Mouse (Mus musculus) stomach, embryonic 15.5 days (tissue): ENCODE measurements around the gene Vmn1r54. TPM values are rescaled to one million over a fixed set of nuclear protein-coding genes. Genes with fewer than 3 reads are reported as not detected.

Experiments used
- ATAC-seq: fragments of 200-750 bp; cut with Nextera tagmentation; 2 replicates; pipeline ENCODE4 v1.8.0; 2017; ENCODE audit warnings: low read depth, moderate number of reproducible peaks, moderate TSS enrichment; ENCODE audit not compliant: insufficient read depth, low FRiP score
- H3K27ac ChIP-seq: fragments of 300-500 bp; sonication (generic); 2 replicates; pipeline ENCODE4 v1.5.1; 2015; ENCODE audit warnings: mild to moderate bottlenecking, inconsistent platforms
- H3K27me3 ChIP-seq: fragments of 300-500 bp; sonication (generic); replicated peaks from 2 replicates; pipeline ENCODE4 v1.6.1; 2015; ENCODE audit warnings: inconsistent platforms
- H3K36me3 ChIP-seq: fragments of 300-500 bp; sonication (generic); 2 replicates; pipeline ENCODE4 v1.6.1; 2015; ENCODE audit warnings: inconsistent platforms
- H3K4me1 ChIP-seq: fragments of 300-500 bp; sonication (generic); 2 replicates; pipeline ENCODE4 v1.6.1; 2015; ENCODE audit warnings: inconsistent platforms
- H3K4me2 ChIP-seq: fragments of 300-500 bp; sonication (generic); 2 replicates; pipeline ENCODE4 v1.6.1; 2015; ENCODE audit warnings: mild to moderate bottlenecking, inconsistent platforms
- H3K4me3 ChIP-seq: fragments of 300-500 bp; sonication (generic); replicated peaks from 2 replicates; pipeline ENCODE4 v1.5.1; 2015; ENCODE audit warnings: inconsistent platforms
- H3K9ac ChIP-seq: fragments of 300-500 bp; sonication (generic); 2 replicates; pipeline ENCODE4 v1.6.1; 2015; ENCODE audit warnings: inconsistent platforms
- H3K9me3 ChIP-seq: fragments of 300-500 bp; sonication (generic); 2 replicates; pipeline ENCODE4 v1.6.1; 2016; ENCODE audit warnings: inconsistent platforms
- WGBS: fragments of 180-500 bp; shearing (Covaris S2); methylation state at CpG from one replicate; pipeline ENCODE4 v1.1.7; 2015; 5-methylcytosine and 5-hydroxymethylcytosine counted together
- polyA plus RNA-seq: library from polyadenylated mRNA; unstranded; fragments of >200 nt; fragmentation: Nextera tagmentation; extraction: Ambion mirVana; gene quantifications from 2 replicates; pipeline ENCODE4 v1.2.1, GENCODE M21; 2015

Gene Vmn1r54
- polyA plus RNA-seq, 1 experiment from 2014 or later: not detected

GRCm38 (mm10) chr6:90317510-90318258 lies 71.6 kb downstream of the Vmn1r54 start:
- WGBS: 83% methylated on average over 2 of the region's 2 CpGs
- Histone ChIP-seq H3K36me3 (no peaks in the 10 kb centered on the region), H3K9ac (no peak overlapping the region), H3K4me3 (no peak overlapping the region), H3K27me3 (no peaks in the 10 kb centered on the region), H3K4me1 (no peaks in the 10 kb centered on the region), H3K27ac (no peak overlapping the region), H3K4me2 (no peak overlapping the region), H3K9me3 (no peaks in the 10 kb centered on the region)
- ATAC-seq: no peak

DNA sequence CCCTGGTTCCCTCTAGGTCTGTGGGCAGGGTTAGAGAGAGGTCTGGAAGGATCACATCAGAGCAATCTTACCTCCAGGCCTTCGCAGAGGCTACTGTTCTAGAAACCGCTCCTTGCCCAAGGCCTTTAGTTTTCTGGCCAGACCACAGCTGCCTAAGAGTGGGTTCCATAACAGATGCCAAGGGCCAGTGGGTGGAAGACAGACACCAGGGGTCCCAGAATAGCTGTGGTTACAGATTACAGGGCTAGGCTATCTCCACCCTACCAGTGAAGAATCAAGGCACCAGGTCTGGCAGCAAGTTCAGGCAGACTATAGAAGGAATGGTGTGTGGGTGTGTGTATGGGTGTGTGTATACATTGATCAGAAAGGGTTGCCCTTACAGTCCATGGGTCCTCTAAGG lies 72.9 kb downstream of the Vmn1r54 start:
- H3K4me2 ChIP-seq: no peak overlapping the region
- H3K27ac ChIP-seq: no peak overlapping the region
- H3K27me3 ChIP-seq: no peaks in the 10 kb centered on the region
- 94% methylated on average over 2 of the region's 2 CpGs for WGBS
- no peak for ATAC-seq
- no peaks in the 10 kb centered on the region for H3K4me1 ChIP-seq
- no peaks in the 10 kb centered on the region for H3K36me3 ChIP-seq
- H3K9ac ChIP-seq: no peak overlapping the region
- H3K9me3 ChIP-seq: no peaks in the 10 kb centered on the region
- no peak overlapping the region for H3K4me3 ChIP-seq

DNA sequence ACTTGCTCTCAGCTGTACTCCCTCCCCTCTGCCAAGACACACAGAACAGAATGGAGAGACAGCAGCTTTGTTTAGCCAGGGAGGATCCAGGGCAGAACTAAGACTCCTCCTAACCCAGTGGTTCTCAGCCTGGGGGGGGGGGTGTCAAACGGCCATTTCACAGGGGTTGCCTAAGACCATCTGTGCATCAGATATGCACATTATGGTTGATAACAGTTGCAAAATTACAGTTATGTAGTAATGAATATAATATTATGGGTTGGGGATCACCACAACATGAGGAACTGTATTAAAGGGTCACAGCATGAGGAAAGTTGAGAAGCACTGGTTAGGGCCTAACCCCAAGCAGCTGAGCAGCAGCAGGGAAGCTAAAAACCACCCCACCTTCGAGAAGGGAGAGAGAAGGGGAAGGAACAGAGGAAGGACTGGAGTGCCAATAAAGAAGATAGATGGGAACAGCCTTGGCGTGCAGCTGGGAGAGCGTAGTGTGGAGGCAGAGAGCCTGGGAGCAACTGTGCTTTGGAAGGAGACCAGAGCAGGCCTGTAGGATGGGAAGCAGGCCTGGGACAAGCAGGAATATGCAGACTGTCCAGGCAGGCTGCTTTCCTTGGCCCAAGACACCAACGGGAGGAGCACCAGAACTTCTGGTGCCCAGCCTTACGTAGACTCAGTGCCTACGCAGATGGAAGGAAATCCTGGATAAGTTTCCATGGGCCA lies 73.5 kb downstream of the Vmn1r54 start:
- H3K4me3 ChIP-seq: no peak overlapping the region
- WGBS: 60% methylated on average over 7 of the region's 7 CpGs
- no peak for ATAC-seq

DNA sequence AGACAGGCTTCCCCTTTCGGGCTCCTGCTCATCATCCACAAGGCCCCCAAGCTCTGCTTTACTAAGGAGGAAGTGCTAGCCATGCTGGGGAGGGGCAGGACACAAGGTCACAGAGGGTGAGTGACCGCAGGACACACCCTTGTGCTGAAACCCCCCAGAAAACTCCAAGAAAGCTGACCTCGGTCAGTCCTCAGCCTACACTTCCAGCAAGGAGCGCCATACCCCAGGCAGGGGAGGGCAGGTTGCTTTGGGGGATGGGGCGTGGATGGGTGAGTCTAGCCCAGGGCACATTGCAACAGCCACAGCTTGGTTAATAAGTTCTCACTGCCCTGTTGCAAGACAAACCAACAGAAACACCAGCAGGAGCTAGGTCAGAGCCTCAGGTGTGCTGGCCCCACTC lies 74.3 kb downstream of the Vmn1r54 start:
- no peak for ATAC-seq
- Histone ChIP-seq H3K27me3 (no peaks in the 10 kb centered on the region; the same call in 1 of the 2 replicates), H3K4me3 (no peak overlapping the region), H3K4me1 (peaks cover 5% of the 10 kb centered on the region; the same call in 1 of the 2 replicates), H3K9ac (no peak overlapping the region), H3K4me2 (no peak overlapping the region), H3K27ac (no peak overlapping the region), H3K36me3 (no peaks in the 10 kb centered on the region), H3K9me3 (no peaks in the 10 kb centered on the region)
- WGBS: 70% methylated on average over 5 of the region's 5 CpGs

More for the DNA sequence above, 73.5 kb downstream of the Vmn1r54 start:
- no peak overlapping the region for H3K9ac ChIP-seq
- no peaks in the 10 kb centered on the region for H3K9me3 ChIP-seq
- no peaks in the 10 kb centered on the region for H3K4me1 ChIP-seq
- no peak overlapping the region for H3K27ac ChIP-seq
- H3K36me3 ChIP-seq: no peaks in the 10 kb centered on the region
- H3K4me2 ChIP-seq: no peak overlapping the region
- H3K27me3 ChIP-seq: no peaks in the 10 kb centered on the region

Other genes with a start within 250 kb of the Vmn1r54 start
- gene Vmn1r47, start 230.2 kb upstream of the Vmn1r54 start, polyA plus RNA-seq: not detected in 2 replicates
- not detected in 2 replicates for gene Vmn1r48, start 209.5 kb upstream of the Vmn1r54 start, polyA plus RNA-seq
- not detected in 2 replicates for gene Vmn1r49, start 167.8 kb upstream of the Vmn1r54 start, polyA plus RNA-seq
- not detected in 2 replicates for gene Vmn1r50, start 144.9 kb upstream of the Vmn1r54 start, polyA plus RNA-seq
- 0.03 TPM in 1 of 2 replicates, not detected in the other for gene Vmn1r51, start 123.7 kb upstream of the Vmn1r54 start, polyA plus RNA-seq
- gene Vmn1r52, start 71.5 kb upstream of the Vmn1r54 start, polyA plus RNA-seq: not detected in 2 replicates
- not detected in 2 replicates for gene V1ra8, start 43.5 kb upstream of the Vmn1r54 start, polyA plus RNA-seq
- gene Vmn1r53, start 21.9 kb upstream of the Vmn1r54 start, polyA plus RNA-seq: not detected in 2 replicates
- gene BC048671, start 54.9 kb downstream of the Vmn1r54 start, polyA plus RNA-seq: not detected in 2 replicates
- 0.94 and 1.7 TPM in 2 replicates for gene Chst13, start 78.9 kb downstream of the Vmn1r54 start, polyA plus RNA-seq
- 0.46 and 1.2 TPM in 2 replicates for gene Uroc1, start 87.0 kb downstream of the Vmn1r54 start, polyA plus RNA-seq
- gene Zxdc, start 123.2 kb downstream of the Vmn1r54 start, polyA plus RNA-seq: 7.7 and 7.9 TPM in 2 replicates
- 0.40 and 0.57 TPM in 2 replicates for gene Cfap100, start 182.5 kb downstream of the Vmn1r54 start, polyA plus RNA-seq
- 11.5 and 13.5 TPM in 2 replicates for gene Klf15, start 216.3 kb downstream of the Vmn1r54 start, polyA plus RNA-seq
- gene Aldh1l1, start 240.1 kb downstream of the Vmn1r54 start, polyA plus RNA-seq: 10.1 and 10.5 TPM in 2 replicates